In the genomic region with DNA sequence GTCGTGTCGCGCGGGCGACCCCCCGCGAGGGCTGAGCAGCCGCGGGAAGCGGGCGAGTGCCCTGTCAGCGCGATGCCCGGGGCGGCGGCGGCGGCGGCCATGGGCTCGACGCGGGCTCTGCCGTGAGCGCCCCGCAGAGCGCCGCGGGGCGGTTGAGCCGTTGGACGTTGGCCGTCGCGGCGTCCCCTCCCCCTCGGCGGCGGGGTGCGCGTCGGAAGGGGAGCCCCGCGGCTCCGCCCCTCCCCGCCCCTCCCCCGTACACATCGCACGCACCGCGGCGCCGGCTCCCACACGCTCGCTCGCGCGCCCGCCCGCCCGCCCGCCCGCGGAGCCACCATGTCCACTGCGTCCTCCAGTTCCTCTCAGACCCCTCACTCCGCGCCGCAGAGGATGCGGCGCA, we compare ENCODE assay signal across 8 mouse cellular contexts. TPM values are rescaled to one million over a fixed set of nuclear protein-coding genes. Genes with fewer than 3 reads are reported as not detected.
DNase-seq lines count a peak whose midpoint lies in the region; ATAC-seq and TF ChIP-seq lines count a peak whose summit lies in the region.

TSS of gene Glcci1 (plus strand) at position 50 of the 400 bp plus-strand sequence.

- H3K27ac ChIP-seq in embryonic facial prominence, embryonic 11.5 days (replicated peaks; ENCODE audit: low read depth, low read length): peak within 1 kb of the TSS; percentile 97
- H3K27ac ChIP-seq in heart, embryonic 13.5 days (replicated peaks): peak within 1 kb of the TSS; percentile 99
- peak within 1 kb of the TSS; percentile 100 for H3K27ac ChIP-seq in neural tube, embryonic 14.5 days (ENCODE audit: low read depth, low read length)

- H3K9ac ChIP-seq in embryonic facial prominence, embryonic 11.5 days (replicated peaks; ENCODE audit: low read length): peak within 1 kb of the TSS; percentile 94
- H3K9ac ChIP-seq in heart, embryonic 13.5 days: peak within 1 kb of the TSS; percentile 92
- H3K9ac ChIP-seq in neural tube, embryonic 14.5 days (replicated peaks; ENCODE audit: low read depth, low read length): peak within 1 kb of the TSS; percentile 94

- H3K9me3 ChIP-seq in embryonic facial prominence, embryonic 11.5 days (replicated peaks; ENCODE audit: control insufficient read depth, low read length): no peaks in the 10 kb centered on the region
- no peaks in the 10 kb centered on the region for H3K9me3 ChIP-seq in heart, embryonic 13.5 days
- H3K9me3 ChIP-seq in neural tube, embryonic 14.5 days (ENCODE audit: control insufficient read depth, low read length): no peaks in the 10 kb centered on the region

- H3K4me2 ChIP-seq in embryonic facial prominence, embryonic 11.5 days (ENCODE audit: low read depth, low read length): peak within 1 kb of the TSS; percentile 76
- H3K4me2 ChIP-seq in heart, embryonic 13.5 days: peak within 1 kb of the TSS; percentile 70
- peak within 1 kb of the TSS; percentile 74 for H3K4me2 ChIP-seq in neural tube, embryonic 14.5 days (ENCODE audit: low read depth, low read length)

- no peak for TF ChIP-seq CTCF in lung, adult 2 months (IDR thresholded peaks at IDR 0.05; ENCODE audit: insufficient read depth, low read length)

- ATAC-seq in embryonic facial prominence, embryonic 11.5 days (replicated peaks; ENCODE audit: insufficient number of reproducible peaks, low FRiP score, low TSS enrichment, low read depth): peak; percentile 83
- peak; percentile 73 for ATAC-seq in heart, embryonic 13.5 days (ENCODE audit: extremely low read depth, insufficient number of reproducible peaks, low FRiP score, low TSS enrichment)
- ATAC-seq in neural tube, embryonic 14.5 days (ENCODE audit: low read depth): peak; percentile 88

- 2% methylated on average over 23 of the region's 69 CpGs for WGBS in embryonic facial prominence, embryonic 11.5 days
- WGBS in heart, embryonic 13.5 days: under 1% methylated on average over 31 of the region's 69 CpGs
- under 1% methylated on average over 61 of the region's 69 CpGs for WGBS in lung, adult 2 months
- under 1% methylated on average over 22 of the region's 69 CpGs for WGBS in neural tube, embryonic 14.5 days

- peak within 1 kb of the TSS; percentile 96 for H3K4me3 ChIP-seq in embryonic facial prominence, embryonic 11.5 days (ENCODE audit: low read depth, low read length)
- peak within 1 kb of the TSS; percentile 83 for H3K4me3 ChIP-seq in heart, embryonic 13.5 days
- peak within 1 kb of the TSS; percentile 85 for H3K4me3 ChIP-seq in lung, adult 2 months (replicated peaks; ENCODE audit: extremely low read depth, low read depth, low read length)
- peak within 1 kb of the TSS; percentile 93 for H3K4me3 ChIP-seq in neural tube, embryonic 14.5 days (ENCODE audit: low read depth, low read length)

- TF ChIP-seq POLR2A in lung, adult 2 months (IDR thresholded peaks at IDR 0.05; ENCODE audit: borderline replicate concordance, extremely low read depth, low read depth, low read length): no peak

- no peaks in the 10 kb centered on the region; the same call in 1 of the 2 replicates for H3K4me1 ChIP-seq in embryonic facial prominence, embryonic 11.5 days (ENCODE audit: control insufficient read depth, insufficient read depth, low read length)
- peaks cover 29% of the 10 kb centered on the region for H3K4me1 ChIP-seq in heart, embryonic 13.5 days
- peaks cover 10% of the 10 kb centered on the region for H3K4me1 ChIP-seq in lung, adult 2 months (ENCODE audit: control insufficient read depth, insufficient read depth, low read length)
- peaks cover 24% of the 10 kb centered on the region; the same call in 1 of the 2 replicates for H3K4me1 ChIP-seq in neural tube, embryonic 14.5 days (ENCODE audit: control insufficient read depth, insufficient read depth, low read length)

- H3K27me3 ChIP-seq in embryonic facial prominence, embryonic 11.5 days (ENCODE audit: control insufficient read depth, insufficient read depth, low read length): no peaks in the 10 kb centered on the region
- no peaks in the 10 kb centered on the region for H3K27me3 ChIP-seq in heart, embryonic 13.5 days (replicated peaks)
- no peaks in the 10 kb centered on the region for H3K27me3 ChIP-seq in neural tube, embryonic 14.5 days (ENCODE audit: control insufficient read depth, insufficient read depth, low read length)

- DNase-seq in A20 (ENCODE audit: low read depth, low spot score): peak; percentile 76
- peak; percentile 72 for DNase-seq in Muller cell, postnatal 12 days (ENCODE audit: inconsistent ontology term)
- DNase-seq in embryonic facial prominence, embryonic 11.5 days (ENCODE audit: low spot score): peak; percentile 79
- peak; percentile 80 to 90 for DNase-seq in kidney, postnatal 4 days
- DNase-seq in lung, adult 2 months: peak; percentile 67
- DNase-seq in thymus, postnatal 0 days (ENCODE audit: low spot score): peak; percentile 85

- no peaks in the 10 kb centered on the region for H3K36me3 ChIP-seq in embryonic facial prominence, embryonic 11.5 days (replicated peaks; ENCODE audit: control insufficient read depth, insufficient read depth, low read depth, low read length)
- H3K36me3 ChIP-seq in heart, embryonic 13.5 days: no peaks in the 10 kb centered on the region
- no peaks in the 10 kb centered on the region for H3K36me3 ChIP-seq in neural tube, embryonic 14.5 days (ENCODE audit: control insufficient read depth, insufficient read depth, low read length)

RNA-seq across cellular contexts. Expression of gene Glcci1, which starts in this region (rescaled TPM):
- polyA plus RNA-seq in embryonic facial prominence, embryonic 11.5 days (2014; fragmentation: Nextera tagmentation; extraction: Ambion mirVana): 13.3 and 15.4 TPM in 2 replicates
- polyA plus RNA-seq in heart, embryonic 13.5 days (2015; fragmentation: Nextera tagmentation; extraction: Ambion mirVana): 4.7 and 4.9 TPM in 2 replicates
- 6.6 and 13.0 TPM in 2 replicates for polyA plus RNA-seq in lung, adult 2 months (2012; rRNA removed)
- polyA plus RNA-seq in neural tube, embryonic 14.5 days (2014; fragmentation: Nextera tagmentation; extraction: Ambion mirVana): 11.3 and 12.8 TPM in 2 replicates
- polyA plus RNA-seq in thymus, postnatal 0 days (2015; fragmentation: Nextera tagmentation; extraction: Ambion mirVana): 86.5 and 106 TPM in 2 replicates

Comparison
In these comparisons a context has a peak if more than half of its experiments do, and no peak if none do; other contexts are left out.
1. Peak in every context shown above with its lines: DNase-seq, ATAC-seq, H3K4me3 ChIP-seq and H3K27ac ChIP-seq.